Mouse (Mus musculus): ENCODE measurements around the gene Ufsp2. TPM values are rescaled to one million over a fixed set of nuclear protein-coding genes. Genes with fewer than 3 reads are reported as not detected.

Ufsp2 gene
- polyA plus RNA-seq, 1 experiment from 2014 or later = 87.2 TPM

- ATAC-seq (ENCODE audit: insufficient number of reproducible peaks, insufficient read depth, low FRiP score, low read depth) = no peak
- H3K9ac ChIP-seq (replicated peaks; ENCODE audit: low read depth, low read length) = no peak overlapping the region
- H3K27ac ChIP-seq (ENCODE audit: low read length) = no peak overlapping the region
- no peaks in the 10 kb centered on the region for H3K27me3 ChIP-seq (ENCODE audit: control insufficient read depth, insufficient read depth, low read length)
- 0 out of 2 replicates have a peak, but pooled peaks cover 3% of the 10 kb centered on the region for H3K4me1 ChIP-seq (ENCODE audit: control insufficient read depth, insufficient read depth, low read length)
- H3K4me3 ChIP-seq (ENCODE audit: low read depth, low read length) = no peak overlapping the region
- WGBS = 62% methylated on average over 1 of the region's 1 CpGs
- no peaks in the 10 kb centered on the region for H3K36me3 ChIP-seq (ENCODE audit: control insufficient read depth, insufficient read depth, low read length)
- no peaks in the 10 kb centered on the region for H3K9me3 ChIP-seq (ENCODE audit: control insufficient read depth, low read depth, low read length)
- H3K4me2 ChIP-seq (replicated peaks; ENCODE audit: low read depth, low read length) = no peak overlapping the region
These were observed 64.3 kb downstream of the Ufsp2 start for GRCm38 (mm10) chr8:46039666-46040065.

- WGBS = 77% methylated on average over 13 of the region's 13 CpGs
- no peak overlapping the region for H3K4me3 ChIP-seq (ENCODE audit: low read depth, low read length)
- no peak overlapping the region for H3K9ac ChIP-seq (replicated peaks; ENCODE audit: low read depth, low read length)
- 0 out of 2 replicates have a peak, but pooled peaks cover 3% of the 10 kb centered on the region for H3K4me1 ChIP-seq (ENCODE audit: control insufficient read depth, insufficient read depth, low read length)
- H3K36me3 ChIP-seq (ENCODE audit: control insufficient read depth, insufficient read depth, low read length) = no peaks in the 10 kb centered on the region
- H3K27ac ChIP-seq (ENCODE audit: low read length) = no peak overlapping the region
- no peaks in the 10 kb centered on the region for H3K9me3 ChIP-seq (ENCODE audit: control insufficient read depth, low read depth, low read length)
- H3K4me2 ChIP-seq (replicated peaks; ENCODE audit: low read depth, low read length) = no peak overlapping the region
- no peak for ATAC-seq (ENCODE audit: insufficient number of reproducible peaks, insufficient read depth, low FRiP score, low read depth)
- H3K27me3 ChIP-seq (ENCODE audit: control insufficient read depth, insufficient read depth, low read length) = no peaks in the 10 kb centered on the region
These were observed 64.9 kb downstream of the Ufsp2 start for GRCm38 (mm10) chr8:46040260-46040659.

Other genes with a start within 250 kb of the Ufsp2 start
- 162 and 164 TPM in 2 replicates for gene Pdlim3, start 90.1 kb upstream of the Ufsp2 start, polyA plus RNA-seq (2014; fragmentation: Nextera tagmentation; extraction: Ambion mirVana)
- not detected in 2 replicates for gene Ccdc110, start 40.9 kb upstream of the Ufsp2 start, polyA plus RNA-seq (2014; fragmentation: Nextera tagmentation; extraction: Ambion mirVana)
- 4.6 and 5.7 TPM in 2 replicates for gene 1700029J07Rik, start 276 bp upstream of the Ufsp2 start, polyA plus RNA-seq (2014; fragmentation: Nextera tagmentation; extraction: Ambion mirVana)
- gene Lrp2bp, start 23.8 kb downstream of the Ufsp2 start, polyA plus RNA-seq (2014; fragmentation: Nextera tagmentation; extraction: Ambion mirVana) = 0.67 and 0.71 TPM in 2 replicates
- gene Ankrd37, start 30.2 kb downstream of the Ufsp2 start, polyA plus RNA-seq (2014; fragmentation: Nextera tagmentation; extraction: Ambion mirVana) = 24.2 and 26.2 TPM in 2 replicates
- 24.0 and 25.2 TPM in 2 replicates for gene Cfap97, start 176.2 kb downstream of the Ufsp2 start, polyA plus RNA-seq (2014; fragmentation: Nextera tagmentation; extraction: Ambion mirVana)
- 8.8 and 9.0 TPM in 2 replicates for gene Snx25, start 176.6 kb downstream of the Ufsp2 start, polyA plus RNA-seq (2014; fragmentation: Nextera tagmentation; extraction: Ambion mirVana)
- gene Slc25a4, start 235.8 kb downstream of the Ufsp2 start, polyA plus RNA-seq (2014; fragmentation: Nextera tagmentation; extraction: Ambion mirVana) = 480 and 481 TPM in 2 replicates